ENCODE assay signal across 33 mouse cellular contexts in genomic region chr16:44562061-44562460, GRCm38 (mm10).
"Had no signal": no experiment of that assay in that cellular context is flagged by ENCODE, and none has a peak within 500 bp of the region (broad histone marks: within the 10 kb centered on the region; RNA-seq: fewer than 3 reads in every experiment).

No protein-coding gene starts in this region.

- H3K36me3 ChIP-seq: heart, embryonic 12.5 days; heart, embryonic 13.5 days; heart, embryonic 15.5 days; hindbrain, embryonic 10.5 days; hindbrain, embryonic 12.5 days; hindbrain, embryonic 13.5 days; hindbrain, embryonic 15.5 days; intestine, embryonic 15.5 days; kidney, embryonic 15.5 days had no signal

- ATAC-seq: hindbrain, embryonic 16.5 days; inflammation-experienced regulatory T-cells, adult 6 months; intestine, embryonic 15.5 days; intestine, embryonic 16.5 days; intestine, postnatal 0 days had no signal

- H3K9me3 ChIP-seq: heart, embryonic 12.5 days; heart, embryonic 13.5 days; heart, embryonic 15.5 days; hindbrain, embryonic 10.5 days; hindbrain, embryonic 12.5 days; hindbrain, embryonic 13.5 days; hindbrain, embryonic 15.5 days; intestine, embryonic 15.5 days; kidney, embryonic 15.5 days had no signal

- H3K27me3 ChIP-seq: heart, embryonic 12.5 days; hindbrain, embryonic 12.5 days; hindbrain, embryonic 13.5 days; hindbrain, embryonic 15.5 days; intestine, embryonic 15.5 days; kidney, embryonic 15.5 days had no signal

- H3K9ac ChIP-seq: heart, embryonic 12.5 days; heart, embryonic 13.5 days; heart, embryonic 15.5 days; hindbrain, embryonic 12.5 days; hindbrain, embryonic 13.5 days; hindbrain, embryonic 14.5 days; hindbrain, embryonic 15.5 days; intestine, embryonic 15.5 days; kidney, embryonic 15.5 days had no signal

- DNase-seq: heart, postnatal 10 days; heart, postnatal 14 days; heart, postnatal 36 days; heart, postnatal 4 days; kidney, adult 11 months; kidney, adult 18-20 months; kidney, adult 2 months; kidney, adult 8-10 months; kidney, adult 9 months; kidney, postnatal 10 days; kidney, postnatal 14 days; kidney, postnatal 25 days; kidney, postnatal 36 days; kidney, postnatal 4 days; layer of hippocampus, adult 9-11 months; layer of hippocampus, postnatal 36 days had no signal

- H3K4me3 ChIP-seq: heart, embryonic 12.5 days; heart, embryonic 13.5 days; heart, embryonic 15.5 days; hindbrain, embryonic 10.5 days; hindbrain, embryonic 12.5 days; hindbrain, embryonic 13.5 days; hindbrain, embryonic 15.5 days; intestine, embryonic 15.5 days; kidney, embryonic 15.5 days; layer of hippocampus, adult 2 months; left cerebral cortex, adult 2 months had no signal

- H3K27ac ChIP-seq: heart, embryonic 13.5 days; heart, embryonic 15.5 days; hindbrain, embryonic 10.5 days; hindbrain, embryonic 12.5 days; hindbrain, embryonic 13.5 days; hindbrain, embryonic 14.5 days; hindbrain, embryonic 15.5 days; intestine, embryonic 15.5 days; kidney, embryonic 15.5 days; kidney, postnatal 0 days; layer of hippocampus, adult 2 months; left cerebral cortex, adult 2 months had no signal

- H3K4me2 ChIP-seq: heart, embryonic 12.5 days; heart, embryonic 13.5 days; heart, embryonic 15.5 days; hindbrain, embryonic 12.5 days; hindbrain, embryonic 13.5 days; hindbrain, embryonic 14.5 days; hindbrain, embryonic 15.5 days; intestine, embryonic 15.5 days; kidney, embryonic 15.5 days had no signal
